Mouse (Mus musculus): ENCODE results near the gene 5031439G07Rik. TPM values are rescaled to one million over a fixed set of nuclear protein-coding genes. Genes with fewer than 3 reads are reported as not detected.
A peak's percentile ranks its signal among the peaks of the same experiment; 100 is the strongest.

Gene 5031439G07Rik
- total and polyA plus RNA-seq, 2 experiments from 2014 or later, result 28.9 to 112 TPM

- no peak overlapping the region for H3K4me2 ChIP-seq (ENCODE audit: low read depth)
- H3K27me3 ChIP-seq (ENCODE audit: insufficient read depth, low read length), result no peaks in the 10 kb centered on the region
- TF ChIP-seq CTCF (IDR thresholded peaks at IDR 0.05; ENCODE audit: low read depth), result no peak
- H3K4me3 ChIP-seq (ENCODE audit: low read depth, low read length), result no peak overlapping the region
- no peaks in the 10 kb centered on the region for H3K4me1 ChIP-seq (ENCODE audit: insufficient read depth)
- ATAC-seq, result no peak
- WGBS, result 34% methylated on average over 4 of the region's 4 CpGs
- H3K27ac ChIP-seq (ENCODE audit: low read depth, low read length), result no peak overlapping the region
- no peak for DNase-seq
- H3K9ac ChIP-seq, result no peak overlapping the region
- H3K9me3 ChIP-seq (ENCODE audit: low read length), result no peaks in the 10 kb centered on the region
- H3K36me3 ChIP-seq (ENCODE audit: insufficient read depth), result no peaks in the 10 kb centered on the region
Measured at GRCm38 (mm10) chr15:85027740-85028139, 39.4 kb upstream of the 5031439G07Rik start.

- WGBS, result 80% methylated on average over 4 of the region's 4 CpGs
- H3K4me3 ChIP-seq (ENCODE audit: low read depth, low read length), result no peak overlapping the region
- no peak for ATAC-seq
Measured at GRCm38 (mm10) chr15:85026197-85026596, 37.8 kb upstream of the 5031439G07Rik start.

DNA sequence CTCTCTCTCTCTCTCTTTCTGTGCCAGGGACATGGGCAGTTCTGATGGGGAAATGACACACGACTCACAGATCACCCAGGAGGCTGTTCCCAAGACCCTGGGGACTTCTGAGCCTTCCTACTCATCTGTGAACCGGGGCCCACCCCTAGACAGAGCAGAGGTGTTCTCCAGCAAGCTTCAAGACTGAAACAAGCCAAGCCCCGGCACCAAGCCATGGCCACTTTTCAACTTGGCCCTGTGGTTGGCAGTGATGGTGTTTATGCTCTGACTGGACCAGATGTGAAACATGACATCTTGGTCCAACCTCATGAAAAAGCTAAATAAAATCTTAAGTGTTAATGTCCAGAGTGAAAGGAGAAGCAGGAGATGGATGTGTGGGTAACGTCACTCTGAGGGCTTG lies 33.9 kb upstream of the 5031439G07Rik start:
- Histone ChIP-seq H3K9ac (no peak overlapping the region), H3K9me3 (ENCODE audit: low read length) (no peaks in the 10 kb centered on the region), H3K27me3 (ENCODE audit: insufficient read depth, low read length) (no peaks in the 10 kb centered on the region), H3K4me2 (ENCODE audit: low read depth) (no peak overlapping the region), H3K4me1 (ENCODE audit: insufficient read depth) (0 out of 2 replicates have a peak, but pooled peaks cover 2% of the 10 kb centered on the region), H3K4me3 (ENCODE audit: low read depth, low read length) (no peak overlapping the region), H3K27ac (ENCODE audit: low read depth, low read length) (no peak overlapping the region), H3K36me3 (ENCODE audit: insufficient read depth) (no peaks in the 10 kb centered on the region)
- TF ChIP-seq CTCF (IDR thresholded peaks at IDR 0.05; ENCODE audit: low read depth), result no peak
- WGBS, result 66% methylated on average over 4 of the region's 4 CpGs
- ATAC-seq (no peak), DNase-seq (no peak)

More at GRCm38 (mm10) chr15:85026197-85026596, 37.8 kb upstream of the 5031439G07Rik start:
- H3K9me3 ChIP-seq (ENCODE audit: low read length), result no peaks in the 10 kb centered on the region
- no peak overlapping the region for H3K9ac ChIP-seq
- no peaks in the 10 kb centered on the region for H3K4me1 ChIP-seq (ENCODE audit: insufficient read depth)
- DNase-seq, result no peak
- no peaks in the 10 kb centered on the region for H3K27me3 ChIP-seq (ENCODE audit: insufficient read depth, low read length)
- H3K27ac ChIP-seq (ENCODE audit: low read depth, low read length), result no peak overlapping the region
- H3K36me3 ChIP-seq (ENCODE audit: insufficient read depth), result no peaks in the 10 kb centered on the region
- H3K4me2 ChIP-seq (ENCODE audit: low read depth), result no peak overlapping the region
- no peak for TF ChIP-seq CTCF (IDR thresholded peaks at IDR 0.05; ENCODE audit: low read depth)

- no peaks in the 10 kb centered on the region for H3K27me3 ChIP-seq (ENCODE audit: insufficient read depth, low read length)
- DNase-seq (no peak), ATAC-seq (0 out of 2 replicates have a peak, but pooled peaks have one; percentile 25)
- no peaks in the 10 kb centered on the region for H3K36me3 ChIP-seq (ENCODE audit: insufficient read depth)
- H3K9me3 ChIP-seq (ENCODE audit: low read length), result no peaks in the 10 kb centered on the region
- peak within 1 kb of the TSS; percentile 27 for H3K4me2 ChIP-seq (ENCODE audit: low read depth)
- no peak within 1 kb of the TSS for H3K9ac ChIP-seq
- no peak for TF ChIP-seq CTCF (IDR thresholded peaks at IDR 0.05; ENCODE audit: low read depth)
- H3K4me3 ChIP-seq (ENCODE audit: low read depth, low read length), result no peak within 1 kb of the TSS
- H3K4me1 ChIP-seq (ENCODE audit: insufficient read depth), result 0 out of 2 replicates have a peak, but pooled peaks cover 7% of the 10 kb centered on the region
- 9% methylated on average over 21 of the region's 21 CpGs for WGBS
- H3K27ac ChIP-seq (ENCODE audit: low read depth, low read length), result peak within 1 kb of the TSS; percentile 67
Measured at GRCm38 (mm10) chr15:85016951-85017664, 28.8 kb upstream of the 5031439G07Rik start, which contains the start of gene Upk3a. Gene Upk3a, plus strand, starts transcription at chr15:85017141.

- Histone ChIP-seq H3K27me3 (ENCODE audit: insufficient read depth, low read length) (no peaks in the 10 kb centered on the region), H3K4me1 (ENCODE audit: insufficient read depth) (0 out of 2 replicates have a peak, but pooled peaks cover 7% of the 10 kb centered on the region), H3K4me2 (ENCODE audit: low read depth) (0 out of 2 replicates have a peak overlapping the region, but pooled peaks have one; percentile 3), H3K27ac (ENCODE audit: low read depth, low read length) (peak overlapping the region; percentile 67), H3K36me3 (ENCODE audit: insufficient read depth) (no peaks in the 10 kb centered on the region), H3K9me3 (ENCODE audit: low read length) (no peaks in the 10 kb centered on the region), H3K4me3 (ENCODE audit: low read depth, low read length) (no peak overlapping the region), H3K9ac (no peak overlapping the region)
- 46% methylated on average over 11 of the region's 11 CpGs for WGBS
- TF ChIP-seq CTCF (IDR thresholded peaks at IDR 0.05; ENCODE audit: low read depth), result no peak
- ATAC-seq (peak; percentile 81), DNase-seq (peak; percentile 83)
Measured at GRCm38 (mm10) chr15:85015771-85016170, 27.4 kb upstream of the 5031439G07Rik start.

- DNase-seq, result no peak
- Histone ChIP-seq H3K36me3 (ENCODE audit: insufficient read depth) (no peaks in the 10 kb centered on the region), H3K9ac (no peak overlapping the region), H3K4me3 (ENCODE audit: low read depth, low read length) (no peak overlapping the region), H3K4me1 (ENCODE audit: insufficient read depth) (0 out of 2 replicates have a peak, but pooled peaks cover 7% of the 10 kb centered on the region), H3K9me3 (ENCODE audit: low read length) (no peaks in the 10 kb centered on the region), H3K27me3 (ENCODE audit: insufficient read depth, low read length) (no peaks in the 10 kb centered on the region), H3K27ac (ENCODE audit: low read depth, low read length) (no peak overlapping the region), H3K4me2 (ENCODE audit: low read depth) (no peak overlapping the region)
- 47% methylated on average over 2 of the region's 2 CpGs for WGBS
- peak; percentile 23; the same call in 1 of the 2 replicates for ATAC-seq
- no peak for TF ChIP-seq CTCF (IDR thresholded peaks at IDR 0.05; ENCODE audit: low read depth)
Measured at GRCm38 (mm10) chr15:85012662-85013054, 24.3 kb upstream of the 5031439G07Rik start.

Data from forebrain, postnatal 0 days (tissue).